Mouse (Mus musculus): ENCODE results near the gene Arrb1.
"Not testable (repeated sequence)": the region's sequence is repeated elsewhere in the genome, so short reads cannot be mapped to it uniquely, and the experiment has no call there.

The Arrb1 gene

DNA sequence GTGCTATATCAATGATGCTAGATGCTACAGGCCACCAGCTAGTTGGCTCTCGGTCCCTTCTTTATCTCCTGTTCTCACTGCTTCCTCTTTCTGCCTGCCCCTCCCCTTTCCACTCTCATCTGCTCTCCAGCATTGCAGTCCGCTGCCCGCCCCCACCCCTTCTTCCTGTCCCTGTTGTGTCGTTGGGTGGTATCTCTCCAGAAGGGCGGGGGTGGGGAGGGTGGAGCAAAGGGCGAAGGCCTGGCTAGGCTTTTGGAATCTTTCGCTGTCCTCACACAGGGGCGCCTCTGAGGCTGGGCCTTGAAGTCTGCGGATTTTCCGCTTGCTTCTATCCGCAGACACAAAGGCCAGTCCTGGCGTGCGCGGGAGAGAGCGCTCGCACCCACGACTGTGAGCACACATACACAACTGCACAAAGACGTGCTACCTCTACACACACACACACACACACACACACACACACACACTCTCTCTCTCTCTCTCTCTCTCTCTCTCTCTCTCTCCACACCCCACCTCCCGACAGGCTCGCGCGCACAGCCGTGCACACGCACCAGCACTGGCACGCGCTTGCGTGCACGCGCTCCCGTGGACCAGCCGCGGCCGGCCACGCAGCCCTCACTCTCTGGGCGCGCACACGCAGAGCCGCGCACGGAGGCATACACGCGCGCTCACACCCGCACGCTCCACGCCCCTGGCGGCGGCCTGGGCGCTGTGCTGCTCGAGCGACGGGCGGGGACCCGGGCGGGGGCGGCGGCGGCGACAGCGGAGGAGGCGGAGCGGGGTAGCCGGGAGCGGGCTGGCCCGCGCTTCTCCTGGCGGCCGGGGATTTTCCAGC lies at the start of gene Arrb1:
Gene Arrb1, plus strand, starts transcription at position 566 of the 835 bp plus-strand sequence.
- DNase-seq (ENCODE audit: low read depth, low spot score), result peak; percentile 71

DNA sequence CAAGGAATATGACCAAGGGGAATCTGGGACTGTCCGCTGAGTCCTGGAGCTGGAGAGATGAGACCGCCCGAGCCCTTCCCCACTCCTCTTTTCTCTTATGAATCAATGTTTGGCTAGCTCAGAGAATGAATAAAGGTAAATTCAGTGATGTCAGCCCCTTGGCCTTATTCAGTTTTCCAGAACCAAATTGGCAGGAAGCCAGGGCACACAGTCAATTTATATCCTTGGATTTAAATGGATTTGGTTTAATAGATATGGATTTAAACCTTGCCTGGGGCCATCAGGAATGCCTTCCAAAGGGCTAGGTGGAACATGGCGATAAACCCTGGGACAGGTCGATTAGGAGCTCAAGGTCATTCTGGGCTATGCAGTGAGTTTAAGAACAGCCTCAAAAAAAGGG lies 45.6 kb upstream of the Arrb1 start:
- DNase-seq (ENCODE audit: low read depth, low spot score), result no peak

DNA sequence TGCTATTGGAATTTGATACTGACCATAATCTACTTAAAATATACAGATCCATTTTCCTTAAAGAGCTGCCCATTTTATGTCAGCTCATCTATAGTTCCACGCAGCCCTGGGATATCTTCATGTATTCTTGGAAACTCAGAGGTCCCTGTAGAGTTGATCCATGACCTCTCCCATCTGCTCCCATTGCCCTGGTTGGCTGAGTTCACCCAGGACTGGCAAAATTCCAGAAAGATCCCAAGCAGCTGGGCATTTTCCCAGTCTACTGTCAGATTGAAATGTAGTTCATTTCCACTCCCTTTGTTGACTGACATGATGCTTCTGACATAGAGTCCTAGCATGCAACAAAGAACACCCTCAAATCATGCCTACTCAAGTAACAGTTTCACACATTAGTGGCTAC lies 36.1 kb upstream of the Arrb1 start:
- no peak for DNase-seq (ENCODE audit: low read depth, low spot score)

GRCm38 (mm10) chr7:99500201-99500600 lies 35.1 kb upstream of the Arrb1 start:
- DNase-seq (ENCODE audit: low read depth, low spot score), result peak; percentile 68

GRCm38 (mm10) chr7:99500655-99501054 lies 34.6 kb upstream of the Arrb1 start:
- DNase-seq (ENCODE audit: low read depth, low spot score), result no peak

DNA sequence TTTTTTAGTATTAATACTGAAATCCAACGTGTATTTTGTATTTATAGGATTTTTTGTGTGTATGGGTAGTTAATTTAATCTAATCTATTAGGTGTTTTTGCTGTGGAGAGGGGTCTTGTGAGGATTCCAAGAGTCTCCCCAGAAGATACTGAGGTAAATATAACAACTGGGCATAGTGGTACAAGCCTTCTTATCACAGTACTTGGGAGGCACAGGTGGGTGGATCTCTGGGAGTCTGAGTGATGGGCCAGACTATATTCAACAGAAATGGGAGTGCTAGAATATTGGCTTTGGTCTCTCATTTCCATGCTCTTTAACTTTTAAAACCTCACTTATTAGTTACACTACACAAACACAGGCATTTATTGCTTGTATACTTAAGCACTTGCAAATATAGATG lies 34.1 kb upstream of the Arrb1 start:
- DNase-seq (ENCODE audit: low read depth, low spot score), result no peak

DNA sequence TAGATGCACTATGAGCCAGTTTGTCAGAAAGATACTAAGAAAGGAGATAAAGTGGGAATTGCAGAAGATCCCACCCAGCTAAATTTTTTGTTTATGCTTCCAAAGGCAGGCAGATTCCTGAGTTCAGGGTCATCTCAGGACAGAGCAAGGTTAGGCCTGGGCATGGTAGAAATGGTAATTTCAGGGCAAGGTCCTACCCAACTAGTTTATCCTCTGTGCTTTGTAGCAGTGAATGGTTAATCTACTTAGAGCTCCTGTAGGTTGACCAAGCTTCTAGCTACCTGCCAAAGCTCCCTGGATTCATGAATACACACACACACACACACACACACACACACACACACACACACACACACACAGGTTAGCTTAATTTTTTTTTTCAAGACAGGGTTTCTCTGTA lies 30.7 kb upstream of the Arrb1 start:
- DNase-seq (ENCODE audit: low read depth, low spot score), result no peak

DNA sequence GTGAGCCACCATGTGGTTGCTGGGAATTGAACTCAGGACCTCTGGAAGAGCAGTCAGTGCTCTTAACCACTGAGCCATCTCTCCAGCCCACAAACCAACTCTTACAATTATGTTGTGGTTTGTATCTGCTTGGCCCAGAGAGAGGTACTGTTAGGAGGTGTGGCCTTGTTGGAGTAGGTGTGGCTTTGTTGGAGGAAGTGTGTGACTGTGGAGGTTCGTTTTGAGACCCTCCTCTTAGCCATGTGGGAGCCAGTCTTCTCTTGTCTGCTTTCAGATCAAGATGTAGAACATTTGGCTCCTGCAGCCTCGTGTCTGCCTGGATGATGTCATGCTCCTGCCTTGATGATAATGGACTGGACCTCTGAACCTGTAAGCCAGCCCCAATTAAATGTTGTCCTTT lies 27.1 kb upstream of the Arrb1 start:
- not testable (repeated sequence) for DNase-seq (ENCODE audit: low read depth, low spot score)

DNA sequence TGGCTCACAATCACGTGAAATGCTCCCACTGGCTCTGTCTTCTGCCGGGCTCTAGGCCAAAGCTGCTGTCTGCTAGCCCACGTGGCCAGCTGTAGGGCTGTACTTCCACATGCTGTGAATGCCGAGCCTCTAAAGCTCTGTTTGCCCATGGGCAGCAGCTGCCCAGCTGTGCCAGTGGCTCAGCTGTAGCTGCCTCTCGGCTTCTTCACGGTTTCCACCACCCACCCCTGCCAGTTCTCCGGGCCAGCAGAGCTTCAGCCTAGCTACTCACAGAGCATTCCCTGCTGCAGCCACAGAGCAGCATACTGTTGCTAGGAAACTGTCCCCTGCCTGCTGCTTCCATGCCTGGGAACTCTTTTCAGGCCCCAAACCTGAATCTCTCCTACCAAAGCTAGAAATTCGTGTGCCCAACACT lies 25.2 kb upstream of the Arrb1 start:
- DNase-seq (ENCODE audit: low read depth, low spot score), result peak; percentile 54

DNA sequence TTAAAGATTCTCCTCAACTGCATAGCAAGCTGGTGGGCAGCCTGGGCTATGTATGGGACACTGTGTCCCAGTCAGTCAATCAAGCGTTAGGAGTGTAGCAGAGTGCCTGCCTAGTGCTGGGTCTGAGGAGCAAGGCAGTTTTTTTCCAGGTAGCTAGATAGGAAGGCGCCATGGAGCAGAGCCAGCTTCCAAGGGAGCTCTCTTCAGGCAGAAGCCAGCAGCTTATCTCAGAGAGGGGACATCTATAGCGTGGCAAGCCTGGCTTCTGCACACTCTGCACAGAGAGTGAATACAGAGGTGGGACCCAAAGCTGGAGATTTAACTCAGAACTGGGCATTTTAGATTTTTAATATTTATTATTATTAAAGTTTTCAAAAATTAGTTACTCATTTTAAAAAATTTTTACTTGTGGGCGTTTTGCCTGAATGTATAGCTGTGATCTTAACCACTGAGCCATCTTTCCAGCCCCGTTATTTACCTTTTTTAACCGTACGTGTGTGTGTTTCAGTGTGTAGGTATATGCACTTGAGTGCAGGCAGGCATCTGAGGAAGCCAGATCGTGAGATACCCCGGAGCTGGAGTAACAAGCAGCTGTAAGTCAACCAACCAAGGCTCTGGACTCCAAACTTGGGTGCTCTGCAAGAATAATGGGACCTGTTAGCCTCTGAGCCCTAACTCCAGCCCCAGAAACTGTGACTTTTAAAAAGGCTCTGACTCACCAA lies 19.0 kb upstream of the Arrb1 start:
- no peak for DNase-seq (ENCODE audit: low read depth, low spot score)

DNA sequence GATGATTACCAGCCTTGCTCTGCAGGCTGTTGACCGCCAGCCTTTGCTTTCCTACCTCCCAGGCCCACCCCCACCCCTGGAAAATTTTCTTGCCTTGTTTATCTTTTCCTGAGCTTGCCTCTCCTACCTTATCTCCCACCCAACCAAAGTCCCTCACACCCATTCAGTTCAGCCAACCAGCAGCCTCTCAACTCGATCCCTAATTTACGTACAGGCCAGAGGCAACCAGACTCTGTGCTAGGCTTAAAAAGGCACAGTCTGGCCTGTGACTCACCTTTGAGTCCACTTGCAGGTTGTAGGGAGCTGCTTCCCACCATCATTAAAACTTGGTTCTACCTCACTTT lies 18.5 kb upstream of the Arrb1 start:
- no peak for DNase-seq (ENCODE audit: low read depth, low spot score)

DNA sequence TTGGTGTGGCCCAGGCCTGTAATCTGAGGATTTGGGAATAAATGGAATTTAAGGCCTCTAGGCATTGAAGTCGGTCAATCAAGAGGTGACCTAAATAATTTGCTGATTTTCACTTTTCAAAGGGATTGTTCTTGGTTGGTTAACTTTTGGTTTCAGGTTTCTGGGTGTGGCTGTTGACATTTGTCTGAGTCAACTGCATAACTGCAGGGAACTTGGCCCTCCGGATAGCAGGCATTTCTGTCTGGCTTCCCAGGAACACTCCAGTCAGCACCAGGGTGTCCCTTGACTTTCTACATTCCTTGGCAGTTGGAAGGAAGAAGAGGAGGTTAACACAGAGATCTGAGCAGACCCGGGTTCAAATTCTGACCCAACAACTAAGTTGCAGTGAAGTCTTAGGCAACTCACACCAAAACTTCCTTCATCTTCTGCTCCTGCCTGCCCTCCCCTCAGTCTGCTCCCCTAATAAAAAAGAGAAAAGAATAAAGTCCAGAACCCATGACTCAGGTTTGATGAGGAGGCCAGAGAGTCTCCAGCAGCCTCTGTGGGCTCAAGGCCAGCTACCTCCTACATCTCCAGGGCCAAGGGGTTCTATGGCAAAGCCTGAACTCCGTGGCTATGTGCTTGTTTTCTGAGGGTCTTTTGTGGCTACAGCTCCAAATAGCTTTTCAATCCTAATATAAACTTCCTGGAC lies 16.2 kb upstream of the Arrb1 start:
- peak; percentile 88 for DNase-seq (ENCODE audit: low read depth, low spot score)

GRCm38 (mm10) chr7:99523121-99523520 lies 12.1 kb upstream of the Arrb1 start:
- DNase-seq (ENCODE audit: low read depth, low spot score), result no peak

DNA sequence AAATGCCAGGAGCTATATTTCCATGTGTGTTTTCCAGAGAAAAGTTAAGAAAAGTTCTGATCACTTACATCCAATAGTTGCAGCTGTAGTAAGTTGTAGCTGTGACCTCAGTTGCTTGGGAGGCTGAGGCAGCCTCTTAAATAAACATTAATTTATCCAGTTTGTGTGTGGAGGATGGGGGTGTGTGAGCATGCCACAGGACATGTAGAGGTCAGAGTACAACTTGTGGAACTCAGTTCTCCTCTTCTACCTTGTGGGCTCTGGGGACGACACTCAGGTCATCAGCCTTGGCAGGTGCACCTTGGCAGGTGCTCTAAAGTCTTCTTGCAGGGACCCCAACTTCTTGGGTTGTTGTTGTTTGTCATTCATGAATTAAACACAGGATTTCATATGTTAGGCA lies 11.4 kb upstream of the Arrb1 start:
- DNase-seq (ENCODE audit: low read depth, low spot score), result no peak

DNA sequence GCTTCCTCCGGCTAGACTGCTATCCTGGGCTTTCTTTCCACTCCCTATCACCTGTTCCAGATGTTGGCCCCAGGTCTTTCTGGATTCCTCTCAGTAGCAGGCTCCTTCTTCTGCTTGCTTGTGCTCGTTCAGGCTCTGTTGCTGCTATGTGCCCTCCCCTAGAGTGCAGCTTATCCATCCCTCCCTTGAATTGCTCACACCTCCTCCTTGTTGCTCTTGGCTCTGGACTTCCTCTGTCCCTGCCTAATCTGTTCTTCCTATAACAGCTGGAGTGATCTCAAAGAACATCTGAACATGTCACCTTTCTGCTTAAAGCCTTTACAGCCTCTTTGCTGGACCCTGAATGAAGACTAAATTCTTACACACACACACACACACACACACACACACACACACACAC lies 6.7 kb upstream of the Arrb1 start:
- no peak for DNase-seq (ENCODE audit: low read depth, low spot score)

DNA sequence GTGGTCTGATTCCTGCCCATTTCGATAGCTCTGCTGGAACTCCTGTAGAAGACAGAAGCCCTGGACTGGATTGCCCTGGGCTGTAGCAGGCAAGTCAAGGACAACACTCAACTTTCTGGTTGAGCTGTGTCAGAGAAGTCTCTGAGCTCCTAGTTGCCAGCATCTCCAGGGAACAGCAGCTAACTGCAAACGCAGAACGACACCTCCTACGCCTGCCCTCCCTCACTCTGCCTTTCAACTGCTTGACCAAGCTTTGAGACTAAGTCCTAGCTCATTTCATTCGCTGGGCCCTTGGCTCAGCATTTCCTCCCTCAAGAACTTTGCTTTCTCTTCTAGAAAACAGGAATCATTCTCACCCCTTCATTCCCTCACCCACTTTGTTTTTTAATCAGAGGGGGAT lies 5.9 kb upstream of the Arrb1 start:
- no peak for DNase-seq (ENCODE audit: low read depth, low spot score)

DNA sequence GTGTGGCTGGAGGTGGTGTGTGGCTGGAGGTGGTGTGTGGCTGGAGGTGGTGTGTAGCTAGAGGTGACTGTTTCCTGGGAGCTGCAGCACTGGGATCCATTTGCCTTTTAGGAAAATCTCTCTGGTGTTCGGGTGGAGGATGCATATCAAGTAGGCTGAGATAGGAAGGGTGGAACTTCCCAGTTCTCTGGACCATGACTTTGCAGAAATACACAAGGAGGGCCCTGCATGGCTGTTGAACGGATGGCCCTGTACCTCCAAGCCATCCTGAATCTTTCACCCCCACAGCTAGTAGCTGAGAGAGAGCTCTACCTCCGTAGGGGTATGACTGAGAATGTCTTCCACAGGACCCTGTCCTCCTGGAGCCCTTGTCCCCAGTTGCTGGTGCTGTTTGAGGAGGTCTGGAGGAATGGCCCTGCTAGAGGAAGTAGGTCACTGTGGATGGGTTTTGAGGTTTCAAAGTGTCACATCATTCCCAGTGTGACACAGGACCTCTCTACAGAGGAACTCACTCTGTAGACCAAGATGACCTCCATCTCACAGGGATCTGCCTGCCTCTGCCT lies 3.8 kb upstream of the Arrb1 start:
- no peak for DNase-seq (ENCODE audit: low read depth, low spot score)

DNA sequence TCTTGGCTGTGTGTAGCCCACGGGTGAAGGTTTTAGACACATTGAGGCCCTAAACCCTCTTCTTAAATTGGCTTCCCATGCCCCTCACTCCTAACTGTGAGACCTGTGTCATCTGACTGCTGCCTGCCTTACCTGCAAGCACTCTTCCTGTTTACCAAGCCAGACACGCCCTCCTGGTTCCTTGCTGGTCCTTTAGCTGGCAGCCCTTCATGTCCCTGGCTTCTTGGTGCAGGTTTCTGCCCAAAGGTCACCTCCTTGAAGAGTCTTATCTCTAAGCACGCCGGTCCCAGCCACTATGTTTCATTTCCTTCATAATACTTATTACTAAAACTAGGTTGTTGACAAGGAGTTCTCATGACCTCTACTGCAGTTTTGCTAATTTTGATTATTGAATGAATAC lies 2.7 kb upstream of the Arrb1 start:
- no peak for DNase-seq (ENCODE audit: low read depth, low spot score)

DNA sequence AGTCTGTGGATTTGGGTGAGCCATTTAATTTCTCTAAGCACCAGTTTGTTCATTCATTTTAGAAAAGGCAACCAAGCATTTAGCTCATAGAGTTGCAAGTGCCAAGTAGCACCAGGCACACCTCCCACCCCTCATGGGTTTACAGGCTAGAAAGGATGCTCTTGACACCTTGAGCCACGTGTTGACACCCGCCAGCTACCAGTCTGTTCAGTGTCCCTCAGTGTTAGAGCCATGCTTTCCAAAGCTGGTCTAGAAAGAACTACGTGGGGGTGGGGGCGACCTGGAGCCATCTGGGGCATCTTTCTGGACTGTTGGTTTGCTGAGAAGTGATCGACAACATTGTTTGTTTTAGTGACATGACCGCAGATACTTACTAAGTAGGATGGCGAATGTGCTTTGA lies 1.7 kb upstream of the Arrb1 start:
- DNase-seq (ENCODE audit: low read depth, low spot score), result no peak

GRCm38 (mm10) chr7:99534501-99534900 lies 765 bp upstream of the Arrb1 start:
- no peak for DNase-seq (ENCODE audit: low read depth, low spot score)

GRCm38 (mm10) chr7:99535741-99536501 lies 655 bp downstream of the Arrb1 start:
- no peak for DNase-seq (ENCODE audit: low read depth, low spot score)
